Mouse (Mus musculus) hindbrain, embryonic 16.5 days (tissue): Measurements from ENCODE around the gene Adgrg6. TPM values are rescaled to one million over a fixed set of nuclear protein-coding genes. Genes with fewer than 3 reads are reported as not detected.

ENCODE experiments used
- ATAC-seq: fragments of 200-750 bp; cut with Nextera tagmentation; 2 replicates; pipeline ENCODE4 v1.8.0; 2017; ENCODE audit warnings: moderate TSS enrichment, moderate library complexity
- H3K27ac ChIP-seq: fragments of 300-500 bp; sonication (generic); 2 replicates; pipeline ENCODE4 v1.5.1; 2014; ENCODE audit warnings: low read depth, mild to moderate bottlenecking, control low read depth, low read length, moderate library complexity
- H3K27me3 ChIP-seq: fragments of 300-500 bp; sonication (generic); replicated peaks from 2 replicates; pipeline ENCODE4 v1.6.1; 2014; ENCODE audit warnings: low read length; ENCODE audit not compliant: control insufficient read depth, insufficient read depth
- H3K36me3 ChIP-seq: fragments of 300-500 bp; sonication (generic); 2 replicates; pipeline ENCODE4 v1.6.1; 2014; ENCODE audit warnings: mild to moderate bottlenecking, low read length, moderate library complexity, mixed read lengths; ENCODE audit not compliant: control insufficient read depth, insufficient read depth
- H3K4me1 ChIP-seq: fragments of 300-500 bp; sonication (generic); 2 replicates; pipeline ENCODE4 v1.6.1; 2014; ENCODE audit warnings: low read depth, low read length; ENCODE audit not compliant: control insufficient read depth, insufficient read depth
- H3K4me2 ChIP-seq: fragments of 300-500 bp; sonication (generic); 2 replicates; pipeline ENCODE4 v1.6.1; 2014; ENCODE audit warnings: mild to moderate bottlenecking, low read length, control low read depth, moderate library complexity
- H3K4me3 ChIP-seq: fragments of 300-500 bp; sonication (generic); 2 replicates; pipeline ENCODE4 v1.5.1; 2014; ENCODE audit warnings: mild to moderate bottlenecking, low read length, control low read depth, moderate library complexity
- H3K9ac ChIP-seq: fragments of 300-500 bp; sonication (generic); 2 replicates; pipeline ENCODE4 v1.6.1; 2014; ENCODE audit warnings: low read depth, mild to moderate bottlenecking, control low read depth, low read length, moderate library complexity
- H3K9me3 ChIP-seq: fragments of 300-500 bp; sonication (generic); 2 replicates; pipeline ENCODE4 v1.6.1; 2014; ENCODE audit warnings: mild to moderate bottlenecking, low read length, moderate library complexity; ENCODE audit not compliant: control insufficient read depth
- WGBS: fragments of 180-500 bp; shearing (Covaris S2); extraction: QIAGEN DNeasy Blood & Tissue Kit; methylation state at CpG from one replicate; pipeline ENCODE4 v1.1.7; 2014; 5-methylcytosine and 5-hydroxymethylcytosine counted together
- polyA plus RNA-seq: library from polyadenylated mRNA; unstranded; fragments of >200 nt; fragmentation: Nextera tagmentation; extraction: Ambion mirVana; gene quantifications from 2 replicates; pipeline ENCODE4 v1.2.1, GENCODE M21; 2015

The Adgrg6 gene
- polyA plus RNA-seq, 1 experiment from 2014 or later, result 1.3 TPM

DNA sequence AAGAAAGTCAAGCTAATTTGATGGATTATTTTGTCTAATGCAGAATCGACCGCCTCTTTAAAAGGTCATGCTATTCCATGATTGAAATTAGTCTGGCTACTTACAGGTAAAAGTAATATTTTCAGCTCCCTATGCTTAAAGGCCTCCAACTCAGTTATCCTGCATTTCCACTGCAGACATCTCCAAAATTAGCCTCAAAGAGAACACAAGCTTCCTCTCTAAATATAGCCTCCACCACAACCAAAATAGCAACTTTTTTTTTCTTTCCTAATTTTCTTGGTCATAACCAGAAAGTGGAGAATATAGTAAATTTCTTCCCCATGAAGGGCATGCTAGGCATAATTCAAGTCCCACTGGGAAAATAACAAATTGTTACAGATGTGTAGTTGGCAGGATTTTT is 182.2 kb downstream of the Adgrg6 start:
- WGBS, result 93% methylated on average over 2 of the region's 2 CpGs
- no peak overlapping the region for H3K9ac ChIP-seq
- no peaks in the 10 kb centered on the region for H3K36me3 ChIP-seq
- H3K9me3 ChIP-seq, result no peaks in the 10 kb centered on the region
- no peak overlapping the region for H3K27ac ChIP-seq
- no peaks in the 10 kb centered on the region for H3K27me3 ChIP-seq
- no peak overlapping the region for H3K4me2 ChIP-seq
- H3K4me1 ChIP-seq, result no peaks in the 10 kb centered on the region
- no peak for ATAC-seq
- no peak overlapping the region for H3K4me3 ChIP-seq

DNA sequence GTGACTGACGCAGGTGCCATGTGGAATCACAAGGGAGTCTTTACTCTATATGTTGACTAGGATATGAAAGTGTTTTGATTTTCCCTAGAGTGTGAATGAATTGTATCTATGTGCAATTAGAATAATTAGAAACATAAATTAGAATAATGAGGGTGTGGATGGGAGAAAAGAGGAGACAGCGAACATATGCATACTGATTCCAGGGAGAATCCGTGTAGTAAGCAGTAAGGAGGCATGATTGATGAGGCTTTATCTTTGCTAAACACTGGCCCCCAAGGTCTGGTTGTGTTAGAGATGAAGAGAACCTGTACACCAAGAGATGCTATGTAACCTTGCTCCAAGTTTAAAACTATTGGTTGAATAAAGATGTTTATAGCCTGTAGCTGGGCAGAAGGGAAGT is 187.2 kb downstream of the Adgrg6 start:
- Histone ChIP-seq H3K27ac (no peak overlapping the region), H3K9me3 (no peaks in the 10 kb centered on the region), H3K36me3 (no peaks in the 10 kb centered on the region), H3K9ac (no peak overlapping the region), H3K27me3 (no peaks in the 10 kb centered on the region), H3K4me3 (no peak overlapping the region), H3K4me1 (no peaks in the 10 kb centered on the region), H3K4me2 (no peak overlapping the region)
- no peak for ATAC-seq
- 62% methylated on average over 3 of the region's 3 CpGs for WGBS

Other genes starting within 250 kb of the Adgrg6 start
- 177 and 196 TPM in 2 replicates for gene Vta1, start 159.9 kb upstream of the Adgrg6 start, polyA plus RNA-seq
- gene Nmbr, start 159.9 kb upstream of the Adgrg6 start, polyA plus RNA-seq, result 2.5 and 3.0 TPM in 2 replicates
- not detected in 2 replicates for gene Gje1, start 172.6 kb upstream of the Adgrg6 start, polyA plus RNA-seq